Mouse (Mus musculus) forebrain, embryonic 14.5 days (tissue): ENCODE data around the gene Defa37. TPM values are rescaled to one million over a fixed set of nuclear protein-coding genes. Genes with fewer than 3 reads are reported as not detected.
"Not testable (repeated sequence)": the region's sequence is repeated elsewhere in the genome, so short reads cannot be mapped to it uniquely, and the experiment has no call there.

Experiments
- ATAC-seq: fragments of 200-750 bp; cut with Nextera tagmentation; 2 replicates; pipeline ENCODE4 v1.8.0; 2017; ENCODE audit warnings: mild to moderate bottlenecking, moderate library complexity
- DNase-seq: peaks from one replicate; pipeline ENCODE4 v3.0.0-alpha.2; 2015; ENCODE audit warnings: low spot score
- H3K27ac ChIP-seq: fragments of 300-500 bp; sonication (generic); 2 replicates; pipeline ENCODE4 v1.5.1; 2014; ENCODE audit warnings: low read depth, mild to moderate bottlenecking, control low read depth, low read length, moderate library complexity
- H3K27me3 ChIP-seq: fragments of 300-500 bp; sonication (generic); replicated peaks from 2 replicates; pipeline ENCODE4 v1.6.1; 2014; ENCODE audit warnings: low read length, control low read depth, mixed read lengths; ENCODE audit not compliant: control insufficient read depth, insufficient read depth
- H3K36me3 ChIP-seq: fragments of 300-500 bp; sonication (generic); 2 replicates; pipeline ENCODE4 v1.6.1; 2014; ENCODE audit warnings: low read length, control low read depth; ENCODE audit not compliant: control insufficient read depth, insufficient read depth
- H3K4me1 ChIP-seq: fragments of 300-500 bp; sonication (generic); 2 replicates; pipeline ENCODE4 v1.6.1; 2014; ENCODE audit warnings: antibody characterized with exemption, low read length, control low read depth; ENCODE audit not compliant: control insufficient read depth, insufficient read depth
- H3K4me2 ChIP-seq: fragments of 300-500 bp; sonication (generic); 2 replicates; pipeline ENCODE4 v1.6.1; 2014; ENCODE audit warnings: mild to moderate bottlenecking, control low read depth, low read length
- H3K4me3 ChIP-seq: fragments of 300-500 bp; sonication (generic); 2 replicates; pipeline ENCODE4 v1.5.1; 2014; ENCODE audit warnings: low read depth, low read length, control low read depth
- H3K9ac ChIP-seq: fragments of 300-500 bp; sonication (generic); 2 replicates; pipeline ENCODE4 v1.6.1; 2014; ENCODE audit warnings: mild to moderate bottlenecking, low read length, control low read depth, moderate library complexity
- H3K9me3 ChIP-seq: fragments of 300-500 bp; sonication (generic); replicated peaks from 2 replicates; pipeline ENCODE4 v1.6.1; 2016; ENCODE audit warnings: low read length, control low read depth, mixed read lengths; ENCODE audit not compliant: control insufficient read depth
- WGBS: fragments of 180-500 bp; shearing (Covaris S2); extraction: QIAGEN DNeasy Blood & Tissue Kit; methylation state at CpG from one replicate; pipeline ENCODE4 v1.1.7; 2014; 5-methylcytosine and 5-hydroxymethylcytosine counted together
- polyA plus RNA-seq: library from polyadenylated mRNA; unstranded; fragments of >200 nt; fragmentation: Nextera tagmentation; extraction: Ambion mirVana; gene quantifications from 2 replicates; pipeline ENCODE4 v1.2.1, GENCODE M21; 2014

Gene Defa37
- not detected in 2 replicates for polyA plus RNA-seq

GRCm38 (mm10) chr8:21565086-21565485 is at the start of gene Defa37:
Gene Defa37, plus strand, starts transcription at chr8:21565386.
- not testable (repeated sequence) for H3K4me1 ChIP-seq, ATAC-seq, H3K27me3 ChIP-seq, H3K4me2 ChIP-seq, H3K9ac ChIP-seq, H3K9me3 ChIP-seq, H3K27ac ChIP-seq, H3K36me3 ChIP-seq, DNase-seq, H3K4me3 ChIP-seq
- WGBS = no CpG with 5 or more reads among the region's 1 CpGs

DNA sequence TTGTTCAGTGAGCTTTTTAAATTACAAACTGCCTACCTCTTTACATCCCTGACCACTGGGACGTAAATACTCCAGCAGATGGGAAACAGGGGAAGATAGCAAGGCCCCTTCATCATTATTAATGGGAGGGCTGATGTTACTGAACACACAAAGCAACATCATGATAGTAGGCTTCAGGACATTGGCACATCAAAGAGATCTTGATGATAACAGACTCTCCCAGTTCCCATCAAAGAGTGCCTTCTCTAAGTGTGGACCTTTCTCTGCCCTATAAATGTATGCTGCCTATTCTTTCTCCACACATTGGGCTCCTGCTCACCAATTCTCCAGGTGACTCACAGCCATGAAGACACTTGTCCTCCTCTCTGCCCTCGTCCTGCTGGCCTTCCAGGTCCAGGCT is 36.5 kb upstream of the Defa37 start, which contains the start of gene Defa32:
Gene Defa32 (plus strand): TSS at position 301 of the 400 bp plus-strand sequence.
- not testable (repeated sequence) for H3K36me3 ChIP-seq, H3K9me3 ChIP-seq, H3K27ac ChIP-seq, H3K4me2 ChIP-seq, DNase-seq, H3K9ac ChIP-seq, H3K4me1 ChIP-seq, ATAC-seq, H3K27me3 ChIP-seq, H3K4me3 ChIP-seq
- WGBS = no CpG with 5 or more reads among the region's 2 CpGs

DNA sequence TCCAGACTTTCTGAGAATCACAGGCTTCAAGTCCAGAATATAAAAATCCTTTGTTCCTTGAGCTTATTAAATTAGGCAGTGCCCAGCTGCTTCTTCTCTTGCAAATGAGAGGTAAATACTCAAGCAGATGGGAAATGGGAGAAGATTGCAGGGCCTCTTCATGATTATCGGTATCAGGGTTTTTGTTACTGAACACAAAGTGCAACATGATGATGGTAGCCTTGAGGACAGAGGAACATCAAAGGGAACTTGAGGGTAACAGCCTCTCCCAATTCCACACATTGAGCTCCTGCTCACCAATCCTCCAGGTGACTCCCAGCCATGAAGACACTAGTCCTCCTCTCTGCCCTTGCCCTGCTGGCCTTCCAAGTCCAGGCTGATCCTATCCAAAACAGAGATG is 17.5 kb downstream of the Defa37 start, which contains the start of gene Defa28:
Gene Defa28 (plus strand): TSS at position 301 of the 400 bp plus-strand sequence.
- not testable (repeated sequence) for H3K4me3 ChIP-seq, H3K9me3 ChIP-seq, H3K9ac ChIP-seq, H3K27ac ChIP-seq, ATAC-seq, H3K4me1 ChIP-seq, H3K36me3 ChIP-seq, DNase-seq, H3K27me3 ChIP-seq, H3K4me2 ChIP-seq
- no CpG with 5 or more reads among the region's 1 CpGs for WGBS

DNA sequence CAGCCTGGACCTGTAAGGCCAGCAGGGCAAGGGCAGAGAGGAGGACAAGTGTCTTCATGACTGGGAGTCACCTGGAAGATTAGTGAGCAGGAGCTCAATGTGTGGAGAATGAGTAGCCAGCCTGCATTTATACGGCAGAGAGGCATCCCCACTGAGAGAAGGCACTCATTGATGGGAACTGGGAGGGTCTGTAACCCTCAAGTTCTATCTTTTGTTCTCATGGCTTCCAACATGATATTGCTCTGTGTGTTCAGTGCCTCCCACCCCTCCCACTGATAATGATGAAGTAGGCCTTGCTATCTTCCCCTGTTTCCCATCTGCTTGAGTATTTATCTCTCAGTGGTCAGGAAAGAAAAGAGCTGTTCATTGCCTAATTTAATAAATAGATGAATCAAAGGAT is 29.2 kb downstream of the Defa37 start, which contains the start of gene Gm7861:
Gene Gm7861 (minus strand): TSS at position 101 of the 400 bp plus-strand sequence.
- H3K36me3 ChIP-seq, H3K4me3 ChIP-seq: not testable (repeated sequence)
- WGBS = no CpG with 5 or more reads among the region's 1 CpGs

More for the DNA sequence above, 29.2 kb downstream of the Defa37 start, which contains the start of gene Gm7861:
- H3K9ac ChIP-seq, H3K4me1 ChIP-seq, H3K27ac ChIP-seq, H3K9me3 ChIP-seq, H3K27me3 ChIP-seq, H3K4me2 ChIP-seq, ATAC-seq, DNase-seq: not testable (repeated sequence)

Other genes with a start within 250 kb of the Defa37 start
- gene Defa27, start 249.8 kb upstream of the Defa37 start, polyA plus RNA-seq = not detected in 2 replicates
- not detected in 2 replicates for gene Defa29, start 238.4 kb upstream of the Defa37 start, polyA plus RNA-seq
- not detected in 2 replicates for gene Defa2, start 186.9 kb upstream of the Defa37 start, polyA plus RNA-seq
- not detected in 2 replicates for gene Defa33, start 173.6 kb upstream of the Defa37 start, polyA plus RNA-seq
- not detected in 2 replicates for gene Defa36, start 138.0 kb upstream of the Defa37 start, polyA plus RNA-seq
- not detected in 2 replicates for gene Gm7849, start 108.8 kb upstream of the Defa37 start, polyA plus RNA-seq
- not detected in 2 replicates for gene Defa20, start 56.1 kb upstream of the Defa37 start, polyA plus RNA-seq
- not detected in 2 replicates for gene Defa32, start 36.4 kb upstream of the Defa37 start, polyA plus RNA-seq
- gene Defa28, start 17.6 kb downstream of the Defa37 start, polyA plus RNA-seq = not detected in 2 replicates
- not detected in 2 replicates for gene Gm7861, start 29.1 kb downstream of the Defa37 start, polyA plus RNA-seq
- not detected in 2 replicates for gene Defa26, start 52.8 kb downstream of the Defa37 start, polyA plus RNA-seq
- gene Defa17, start 90.4 kb downstream of the Defa37 start, polyA plus RNA-seq = not detected in 2 replicates
- gene Defa34, start 100.4 kb downstream of the Defa37 start, polyA plus RNA-seq = not detected in 2 replicates
- gene AY761184, start 138.3 kb downstream of the Defa37 start, polyA plus RNA-seq = not detected in 2 replicates
- not detected in 2 replicates for gene Defa24, start 169.1 kb downstream of the Defa37 start, polyA plus RNA-seq